Mouse (Mus musculus) cerebellum, adult 9-11 months (tissue): ENCODE results near the gene Dnpep.

Source experiments
- DNase-seq: peaks from one replicate; pipeline ENCODE4 v3.0.0; 2022

The Dnpep gene

GRCm38 (mm10) chr1:75319166-75319565 is 1.4 kb upstream of the Dnpep start:
- peak; percentile 37 for DNase-seq

DNA sequence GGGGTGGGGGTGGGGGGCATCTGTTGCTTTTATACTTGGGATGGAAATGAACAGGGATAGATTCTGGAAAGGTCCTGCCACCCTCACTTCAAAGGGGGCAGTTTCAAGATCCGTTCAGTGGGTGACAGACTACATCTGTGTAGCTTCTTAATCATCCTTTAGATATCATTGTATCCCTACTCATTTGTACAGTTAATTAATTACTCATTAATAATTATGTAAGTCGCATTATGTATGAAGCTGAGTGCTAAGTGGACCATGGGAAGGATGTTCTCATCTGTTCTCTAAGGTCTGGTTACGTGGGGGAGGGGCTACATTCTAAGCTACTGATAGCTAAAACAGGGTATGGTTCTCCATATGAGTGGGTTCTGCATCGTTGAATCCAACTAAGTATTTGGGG is 946 bp upstream of the Dnpep start:
- peak; percentile 63 for DNase-seq

GRCm38 (mm10) chr1:75318301-75318700 is 511 bp upstream of the Dnpep start:
- DNase-seq: peak; percentile 61

GRCm38 (mm10) chr1:75316861-75317240 is 939 bp downstream of the Dnpep start:
- peak; percentile 93 for DNase-seq

GRCm38 (mm10) chr1:75315456-75316365 is 2.1 kb downstream of the Dnpep start:
- peak; percentile 74 for DNase-seq

- peak; percentile 65 for DNase-seq
These were observed 2.8 kb downstream of the Dnpep start for GRCm38 (mm10) chr1:75315011-75315410.

DNA sequence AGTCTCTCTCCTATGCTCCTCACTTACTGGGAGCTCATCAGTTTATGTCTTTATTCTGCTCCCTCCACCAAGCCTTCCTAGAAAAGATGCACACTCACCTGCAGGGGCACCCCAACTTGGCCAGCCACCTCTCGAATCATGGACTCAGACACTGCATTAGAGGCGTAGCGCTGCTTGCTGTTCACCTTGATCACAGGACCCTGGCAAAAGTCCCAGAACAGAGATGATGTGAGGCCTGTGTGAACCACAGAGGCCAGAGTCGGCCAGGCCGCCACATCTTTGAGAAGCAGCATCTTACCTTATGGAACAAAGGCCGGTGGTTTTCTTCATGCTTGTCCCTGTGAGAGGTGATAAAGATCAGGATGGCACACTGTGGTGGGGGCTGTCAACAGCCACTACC is 6.1 kb downstream of the Dnpep start:
- no peak for DNase-seq

- no peak for DNase-seq
These were observed 13.1 kb downstream of the Dnpep start for GRCm38 (mm10) chr1:75304662-75305061.

DNA sequence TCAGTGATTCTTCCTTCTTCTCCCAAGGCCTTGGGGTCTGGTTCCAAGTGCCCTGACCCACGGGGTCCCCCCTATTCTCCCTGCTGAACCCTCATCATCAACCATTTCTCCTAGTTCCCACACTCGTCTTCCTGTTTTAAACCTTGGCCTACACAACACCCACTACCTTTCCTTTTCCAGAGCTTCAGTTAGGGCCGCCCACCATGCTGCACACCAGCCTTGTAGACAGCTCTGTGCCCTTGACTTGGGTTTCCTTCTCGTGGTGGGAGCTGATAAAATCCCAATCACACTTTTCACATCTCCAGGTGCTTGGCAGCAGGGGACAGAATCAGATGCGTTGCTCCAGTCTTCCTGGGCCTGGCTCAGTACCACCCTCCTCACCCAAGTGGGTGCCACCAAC is 23.5 kb downstream of the Dnpep start:
- DNase-seq: no peak

DNA sequence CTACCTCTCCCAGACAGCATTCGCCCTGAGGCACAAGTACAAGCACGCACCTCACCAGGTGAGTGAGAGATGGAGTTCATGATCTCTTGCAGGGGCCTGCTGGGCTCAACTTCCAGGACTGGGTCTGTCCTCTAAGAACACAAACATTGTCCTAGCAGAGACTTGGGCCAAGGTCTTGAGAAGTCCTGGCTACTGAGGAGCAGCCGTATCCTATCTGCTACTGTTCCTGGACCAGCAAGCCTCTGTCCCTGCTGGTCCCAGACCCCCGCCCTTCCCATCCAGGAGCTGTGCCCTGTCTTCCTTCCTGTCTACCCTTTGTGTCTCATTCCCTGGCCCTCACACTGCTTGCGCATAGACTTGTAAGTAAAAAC is 24.5 kb downstream of the Dnpep start:
- no peak for DNase-seq

- no peak for DNase-seq
These were observed 25.1 kb downstream of the Dnpep start for GRCm38 (mm10) chr1:75292476-75293330.

- DNase-seq: no peak
These were observed 26.5 kb downstream of the Dnpep start for GRCm38 (mm10) chr1:75291321-75291720.

DNA sequence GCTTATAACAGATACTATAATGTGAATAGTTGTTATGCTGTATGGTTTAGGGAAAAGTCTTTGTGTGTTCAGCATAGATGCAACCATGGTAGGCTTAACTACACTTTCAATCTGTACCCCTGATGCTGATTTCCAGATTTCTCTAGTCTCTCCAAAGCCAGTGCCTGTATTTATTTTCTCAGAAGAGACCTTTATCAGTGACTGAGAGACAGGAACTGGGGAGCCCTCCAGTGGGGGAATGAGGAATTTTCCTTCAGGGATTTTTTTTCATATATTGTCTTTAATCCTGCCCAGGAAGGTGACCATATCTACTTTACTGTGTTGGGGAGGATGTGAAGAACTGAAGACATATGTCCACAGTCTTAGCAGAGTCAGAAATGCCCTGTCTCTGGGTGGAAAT is 27.2 kb downstream of the Dnpep start:
- peak; percentile 54 for DNase-seq

DNA sequence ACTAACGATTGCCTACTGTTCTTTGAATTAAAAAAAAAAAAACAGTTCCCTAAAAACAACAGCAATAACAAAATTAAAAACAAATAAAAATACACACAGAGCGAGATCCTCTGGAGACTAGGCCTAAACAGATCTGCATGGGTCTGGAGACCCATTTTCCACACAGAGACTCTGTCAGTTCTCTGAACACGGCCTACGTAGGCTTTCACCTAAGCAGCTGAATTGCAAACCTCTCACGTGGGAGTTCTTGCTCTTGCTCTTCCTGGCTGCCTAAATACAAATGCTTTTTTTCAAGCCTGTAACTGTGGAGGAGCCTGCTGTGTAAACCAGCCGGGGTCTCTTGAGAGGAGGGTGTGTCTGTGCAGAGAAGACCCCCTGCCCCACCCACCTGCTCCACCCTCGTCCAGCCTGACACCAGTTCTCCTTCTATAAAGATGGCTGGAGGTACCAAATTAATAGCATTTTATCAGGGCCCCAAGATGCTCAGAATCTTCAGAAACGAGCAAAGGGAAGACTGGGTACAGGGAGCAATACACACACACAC is 27.8 kb downstream of the Dnpep start:
- no peak for DNase-seq

DNA sequence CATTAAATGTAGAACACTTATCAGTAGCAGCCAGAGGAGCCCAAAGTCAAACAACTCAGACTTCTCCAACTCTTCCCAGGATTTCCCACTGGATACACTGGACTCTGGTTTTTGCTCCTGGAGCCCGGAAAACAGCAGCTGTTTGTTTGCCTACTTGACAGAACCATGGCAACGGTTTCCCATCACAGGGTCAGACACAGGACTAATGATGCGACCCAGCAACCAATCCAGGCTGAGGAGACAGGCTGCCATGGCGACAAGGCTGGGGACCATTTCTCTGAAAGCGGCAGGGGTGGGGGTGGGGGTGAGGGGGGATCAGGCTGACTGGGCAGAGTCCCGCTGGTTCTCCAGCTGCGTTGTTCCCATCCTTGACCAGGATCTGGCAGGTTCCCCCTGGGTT is 28.4 kb downstream of the Dnpep start:
- no peak for DNase-seq

GRCm38 (mm10) chr1:75284911-75285310 is 32.9 kb downstream of the Dnpep start:
- DNase-seq: no peak

DNA sequence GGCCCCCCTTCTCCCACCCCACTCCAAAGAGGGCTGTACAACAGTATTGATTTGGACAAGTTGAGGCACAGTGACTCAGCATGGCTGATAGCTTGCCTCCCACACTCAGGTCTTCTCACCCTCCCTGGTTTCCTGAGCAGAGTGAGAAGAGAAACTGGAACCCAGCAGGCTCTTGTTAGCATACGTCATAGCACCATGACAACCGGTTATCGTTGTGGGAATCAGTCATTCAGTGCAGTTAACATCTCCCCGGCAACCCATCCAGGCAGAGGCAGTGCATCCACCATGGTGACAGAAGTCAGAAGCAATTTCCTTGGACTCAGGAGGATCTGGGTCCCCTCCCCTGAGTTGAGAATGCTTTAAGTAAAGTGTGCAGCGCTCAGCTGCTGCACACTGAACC is 34.8 kb downstream of the Dnpep start:
- DNase-seq: no peak

DNA sequence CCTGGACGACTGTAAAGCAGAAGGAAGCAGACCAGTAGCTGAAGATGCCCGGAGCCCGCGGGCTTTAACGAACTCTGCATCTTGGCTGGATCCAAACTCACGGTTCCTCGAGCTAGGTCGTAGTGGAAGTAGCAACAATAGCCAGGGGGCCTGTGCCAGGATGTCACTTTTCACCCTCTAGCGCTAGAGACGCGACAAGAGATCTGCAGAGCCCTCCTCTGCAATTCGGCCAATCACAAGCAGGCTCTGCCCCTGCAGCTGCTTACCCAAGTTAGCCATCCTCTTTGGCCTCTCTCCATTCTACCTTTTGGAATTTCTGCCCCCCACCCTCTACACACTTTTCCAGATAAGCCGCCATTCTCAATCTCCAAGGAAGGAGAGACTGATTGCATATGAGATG is 39.6 kb downstream of the Dnpep start, which contains the start of gene Resp18:
Gene Resp18, minus strand, starts transcription at position 188 of the 400 bp plus-strand sequence.
- DNase-seq: peak; percentile 56

- peak; percentile 48 for DNase-seq
These were observed 40.3 kb downstream of the Dnpep start for GRCm38 (mm10) chr1:75277195-75278188.

DNA sequence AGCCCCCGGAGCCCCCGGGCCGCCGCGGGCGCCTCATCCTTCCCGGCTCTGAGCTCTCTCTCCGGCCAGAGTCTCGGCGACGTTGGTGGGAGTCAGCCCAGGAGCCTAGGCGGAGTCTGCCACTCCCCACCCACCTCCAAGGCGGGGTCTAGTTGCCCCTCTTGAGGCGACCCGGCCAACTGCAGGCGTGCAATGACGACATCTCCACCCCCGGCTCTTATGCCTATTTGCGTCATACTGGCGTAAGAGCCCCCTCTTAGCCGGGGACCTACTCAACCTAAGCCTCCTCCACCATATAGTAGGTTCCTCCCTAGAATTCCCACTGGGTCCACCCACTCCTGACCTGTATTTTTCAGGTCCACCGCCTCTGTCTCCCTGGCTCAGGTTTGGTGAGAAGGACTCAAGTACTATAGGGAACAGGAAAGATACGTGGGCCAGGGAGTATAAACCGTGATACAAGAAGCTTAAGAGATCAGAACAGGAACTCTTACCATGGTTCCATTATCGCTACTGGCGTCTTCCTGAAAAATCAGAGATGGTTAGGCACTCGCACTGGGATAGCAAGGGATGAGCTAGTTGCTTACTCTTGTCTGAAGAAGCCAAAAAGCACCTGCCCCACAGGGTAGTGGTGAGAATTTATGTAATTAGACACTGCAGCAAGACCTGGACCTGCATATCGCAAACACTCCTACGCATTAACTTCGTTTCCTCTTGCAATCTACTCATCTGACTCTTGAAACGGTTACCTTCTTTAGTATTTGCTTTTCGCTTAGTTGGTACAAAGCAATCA is 53.5 kb downstream of the Dnpep start, which contains the start of gene Ptprn:
Gene Ptprn, minus strand, starts transcription at position 412 of the 790 bp plus-strand sequence.
- peak; percentile 90 for DNase-seq
